Comparison of ENCODE assay signal across 20 mouse cellular contexts in the genomic region with DNA sequence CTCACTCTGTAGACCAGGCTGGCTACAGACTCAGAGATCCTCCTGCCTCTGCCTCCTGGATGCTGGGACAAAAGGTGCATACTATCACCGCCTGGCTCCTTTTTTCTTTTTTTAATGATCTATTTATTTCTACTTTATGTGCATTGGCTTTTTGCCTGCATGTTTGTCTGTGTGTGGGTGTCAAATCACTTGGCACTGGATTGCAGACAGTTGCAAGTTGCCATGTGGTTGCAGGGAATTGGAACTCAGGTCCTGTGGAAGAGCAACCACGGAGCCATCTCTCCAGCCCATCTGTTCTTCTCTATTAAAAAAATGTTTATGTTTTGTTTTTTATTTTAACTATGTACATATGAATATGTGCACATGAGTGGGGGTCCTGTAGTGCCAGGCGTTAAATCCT. TPM values are rescaled to one million over a fixed set of nuclear protein-coding genes. Genes with fewer than 3 reads are reported as not detected.
DNase-seq lines count a peak whose midpoint lies in the region; TF ChIP-seq lines count a peak whose summit lies in the region.
"Had no signal": no experiment of that assay in that cellular context is flagged by ENCODE, and none has a peak within 500 bp of the region (broad histone marks: within the 10 kb centered on the region; RNA-seq: fewer than 3 reads in every experiment).

No protein-coding gene starts in this region.

- no peak for TF ChIP-seq CTCF in brain, embryonic 14.5 days (IDR thresholded peaks at IDR 0.05; ENCODE audit: borderline replicate concordance, extremely low read depth, insufficient read depth, insufficient read length)

- H3ac ChIP-seq in myocyte (ENCODE audit: control insufficient read depth, insufficient read length): no peak overlapping the region

- H3K27me3 ChIP-seq in myocyte (ENCODE audit: control insufficient read depth, insufficient read depth, insufficient read length): no peaks in the 10 kb centered on the region
- H3K27me3 ChIP-seq: embryonic facial prominence, embryonic 15.5 days; heart, embryonic 13.5 days; hindbrain, embryonic 15.5 days had no signal

- no peak for TF ChIP-seq POLR2A in brain, embryonic 14.5 days (IDR thresholded peaks at IDR 0.05; ENCODE audit: borderline replicate concordance, extremely low read depth, insufficient read depth, insufficient read length, poor library complexity, severe bottlenecking)
- no peak for TF ChIP-seq POLR2A in myocyte (IDR thresholded peaks at IDR 0.05; ENCODE audit: insufficient read length, low read depth)

- H3K36me3 ChIP-seq in myocyte (ENCODE audit: control insufficient read depth, insufficient read depth): peaks cover 24% of the 10 kb centered on the region

- H3K4me3 ChIP-seq in myocyte: no peak overlapping the region
- H3K4me3 ChIP-seq: embryonic facial prominence, embryonic 15.5 days; erythroblast, embryonic 14.5 days; forebrain, embryonic 10.5 days; gastrocnemius, adult 2 months; heart, embryonic 13.5 days; hindbrain, embryonic 15.5 days had no signal

- no peaks in the 10 kb centered on the region for H3K79me2 ChIP-seq in myocyte (ENCODE audit: control insufficient read depth, insufficient read depth)

- H3K4me2 ChIP-seq in myocyte (ENCODE audit: low read depth): no peak overlapping the region
- H3K4me2 ChIP-seq: embryonic facial prominence, embryonic 15.5 days; heart, embryonic 13.5 days; hindbrain, embryonic 15.5 days had no signal

- DNase-seq in brain, embryonic 14.5 days (ENCODE audit: low read depth): peak; percentile 71
- peak; percentile 58 for DNase-seq in layer of hippocampus, adult 11-12 months (ENCODE audit: low spot score)
- DNase-seq in layer of hippocampus, adult 9-10 months (ENCODE audit: low spot score): peak; percentile 68
- DNase-seq in adrenal gland, adult 18-20 months (ENCODE audit: low spot score in 2 of 2): no peak
- no peak for DNase-seq in thymus, postnatal 36 days
- no peak for DNase-seq in left cerebral cortex, adult 18-20 months (ENCODE audit: low spot score in 2 of 2)
- DNase-seq: adrenal gland, adult 8-10 months; cerebellum, adult 2 months; cerebellum, postnatal 10 days; embryo, embryonic 11 days; gastrocnemius, adult 2 months; gastrocnemius, postnatal 36 days; heart, adult 11 months; heart, postnatal 36 days had no signal

TF ChIP-seq in myocyte, 11 proteins besides CTCF, POLR2A, EP300 and RAD21:
- TF ChIP-seq CEBPB (IDR thresholded peaks at IDR 0.05; ENCODE audit: insufficient read depth, poor library complexity, severe bottlenecking) (0 out of 2 replicates have a peak, but pooled peaks have one; percentile 12), TCF12 (IDR thresholded peaks at IDR 0.05; ENCODE audit: insufficient read depth, poor library complexity, severe bottlenecking) (no peak)

RNA-seq across cellular contexts. Expression of a gene that starts 25.1 kb away (rescaled TPM):
- polyA plus RNA-seq in brain, embryonic 14.5 days (2012; rRNA removed): 10.9 and 14.3 TPM in 2 replicates
- polyA plus RNA-seq in myocyte (2012; fragmentation: generic; extraction: Trizol): 8.6 TPM
- total RNA-seq in adrenal gland, adult 18-20 months (2021): 10 to 100 TPM; 42.5 TPM
- 10 to 100 TPM; 28.0 to 29.3 TPM for total RNA-seq in left cerebral cortex, adult 18-20 months (2021)

RNA-seq across cellular contexts. Expression of a gene that starts 27.3 kb away (rescaled TPM):
- polyA plus RNA-seq in brain, embryonic 14.5 days (2012; rRNA removed): 0.32 and 0.71 TPM in 2 replicates
- polyA plus RNA-seq in myocyte (2012; fragmentation: generic; extraction: Trizol): 1.2 TPM
- total RNA-seq in adrenal gland, adult 18-20 months (2021): not detected
- 1 to 10 TPM; 3.6 to 5.5 TPM for total RNA-seq in left cerebral cortex, adult 18-20 months (2021)
- total RNA-seq: adrenal gland, adult 8-10 months had no signal
- polyA plus RNA-seq: embryonic facial prominence, embryonic 15.5 days; erythroblast, embryonic 14.5 days; heart, embryonic 13.5 days had no signal

Comparison
In these comparisons a context has a peak if more than half of its experiments do, and no peak if none do; other contexts are left out.
1. DNase-seq: peak in brain, embryonic 14.5 days (single experiment), layer of hippocampus, adult 11-12 months (single experiment) and layer of hippocampus, adult 9-10 months (single experiment); none in adrenal gland, adult 18-20 months (0 of 2), thymus, postnatal 36 days (0 of 2) and left cerebral cortex, adult 18-20 months (0 of 2).
2. RNA of a gene that starts 27.3 kb away (total RNA-seq): 3.6 to 5.5 TPM in left cerebral cortex, adult 18-20 months; not detected in adrenal gland, adult 18-20 months; every median in the first group is over 4 times any median in the second.